Mouse (Mus musculus) hindbrain, embryonic 11.5 days (tissue): ENCODE results near the gene Tead3. TPM values are rescaled to one million over a fixed set of nuclear protein-coding genes. Genes with fewer than 3 reads are reported as not detected.
A peak's percentile ranks its signal among the peaks of the same experiment; 100 is the strongest.

ENCODE experiments used
- ATAC-seq: fragments of 200-750 bp; cut with Nextera tagmentation; 2 replicates; pipeline ENCODE4 v1.8.0; 2017; ENCODE audit warnings: mild to moderate bottlenecking, moderate TSS enrichment, moderate library complexity; ENCODE audit not compliant: low FRiP score
- DNase-seq: peaks from one replicate; pipeline ENCODE4 v3.0.0-alpha.2; 2015; ENCODE audit warnings: low spot score
- H3K27ac ChIP-seq: fragments of 300-500 bp; sonication (generic); 2 replicates; pipeline ENCODE4 v1.5.1; 2014; ENCODE audit warnings: mild to moderate bottlenecking, low read depth, low read length
- H3K27me3 ChIP-seq: fragments of 300-500 bp; sonication (generic); 2 replicates; pipeline ENCODE4 v1.6.1; 2014; ENCODE audit warnings: mild to moderate bottlenecking, low read length, moderate library complexity, mixed read lengths; ENCODE audit not compliant: control insufficient read depth, insufficient read depth
- H3K36me3 ChIP-seq: fragments of 300-500 bp; sonication (generic); 2 replicates; pipeline ENCODE4 v1.6.1; 2014; ENCODE audit warnings: mild to moderate bottlenecking, low read length, moderate library complexity, mixed read lengths; ENCODE audit not compliant: control insufficient read depth, insufficient read depth
- H3K4me1 ChIP-seq: fragments of 300-500 bp; sonication (generic); replicated peaks from 2 replicates; pipeline ENCODE4 v1.6.1; 2014; ENCODE audit warnings: low read length, mixed read lengths; ENCODE audit not compliant: control insufficient read depth, insufficient read depth
- H3K4me2 ChIP-seq: fragments of 300-500 bp; sonication (generic); replicated peaks from 2 replicates; pipeline ENCODE4 v1.6.1; 2014; ENCODE audit warnings: mild to moderate bottlenecking, low read depth, low read length
- H3K4me3 ChIP-seq: fragments of 300-500 bp; sonication (generic); 2 replicates; pipeline ENCODE4 v1.5.1; 2014; ENCODE audit warnings: low read depth, low read length
- H3K9ac ChIP-seq: fragments of 300-500 bp; sonication (generic); 2 replicates; pipeline ENCODE4 v1.6.1; 2014; ENCODE audit warnings: low read depth, low read length
- H3K9me3 ChIP-seq: fragments of 300-500 bp; sonication (generic); 2 replicates; pipeline ENCODE4 v1.6.1; 2016; ENCODE audit warnings: low read length; ENCODE audit not compliant: control insufficient read depth
- WGBS: fragments of 180-500 bp; shearing (Covaris S2); extraction: QIAGEN DNeasy Blood & Tissue Kit; methylation state at CpG from one replicate; pipeline ENCODE4 v1.1.7; 2014; 5-methylcytosine and 5-hydroxymethylcytosine counted together
- polyA plus RNA-seq: library from polyadenylated mRNA; unstranded; fragments of >200 nt; fragmentation: Nextera tagmentation; extraction: Ambion mirVana; gene quantifications from 2 replicates; pipeline ENCODE4 v1.2.1, GENCODE M21; 2014

The Tead3 gene
- polyA plus RNA-seq, 1 experiment from 2014 or later, result 3.7 TPM

GRCm38 (mm10) chr17:28299669-28300320 lies 50.8 kb downstream of the Tead3 start:
- 37% methylated on average over 7 of the region's 11 CpGs for WGBS
- Histone ChIP-seq H3K9ac (peak overlapping the region; percentile 27), H3K4me1 (peaks cover 7% of the 10 kb centered on the region)

GRCm38 (mm10) chr17:28298888-28299287 lies 51.7 kb downstream of the Tead3 start:
- no peak overlapping the region for H3K9ac ChIP-seq
- ATAC-seq (no peak), DNase-seq (no peak)
- 95% methylated on average over 17 of the region's 17 CpGs for WGBS
- H3K27ac ChIP-seq, result no peak overlapping the region
- no peaks in the 10 kb centered on the region for H3K9me3 ChIP-seq
- no peaks in the 10 kb centered on the region for H3K36me3 ChIP-seq
- no peak overlapping the region for H3K4me2 ChIP-seq
- peaks cover 7% of the 10 kb centered on the region for H3K4me1 ChIP-seq
- H3K4me3 ChIP-seq, result no peak overlapping the region
- no peaks in the 10 kb centered on the region for H3K27me3 ChIP-seq

More at GRCm38 (mm10) chr17:28299669-28300320, 50.8 kb downstream of the Tead3 start:
- Histone ChIP-seq H3K36me3 (no peaks in the 10 kb centered on the region), H3K9me3 (no peaks in the 10 kb centered on the region), H3K4me3 (no peak overlapping the region), H3K27ac (peak overlapping the region; percentile 58; the same call in 1 of the 2 replicates), H3K27me3 (no peaks in the 10 kb centered on the region), H3K4me2 (no peak overlapping the region)
- no peak for ATAC-seq
- no peak for DNase-seq

GRCm38 (mm10) chr17:28294449-28295333 lies 55.9 kb downstream of the Tead3 start:
- 74% methylated on average over 17 of the region's 17 CpGs for WGBS
- no peak overlapping the region for H3K27ac ChIP-seq

GRCm38 (mm10) chr17:28293716-28294115 lies 56.9 kb downstream of the Tead3 start:
- 75% methylated on average over 4 of the region's 4 CpGs for WGBS
- H3K9ac ChIP-seq, result no peak overlapping the region
- no peak overlapping the region for H3K27ac ChIP-seq

More at GRCm38 (mm10) chr17:28294449-28295333, 55.9 kb downstream of the Tead3 start:
- Histone ChIP-seq H3K27me3 (no peaks in the 10 kb centered on the region), H3K4me3 (no peak overlapping the region), H3K4me1 (peaks cover 2% of the 10 kb centered on the region; the same call in 1 of the 2 replicates), H3K4me2 (no peak overlapping the region), H3K9me3 (no peaks in the 10 kb centered on the region), H3K9ac (no peak overlapping the region), H3K36me3 (no peaks in the 10 kb centered on the region)
- DNase-seq, result no peak
- no peak for ATAC-seq

GRCm38 (mm10) chr17:28291346-28291745 lies 59.3 kb downstream of the Tead3 start:
- Histone ChIP-seq H3K36me3 (no peaks in the 10 kb centered on the region), H3K4me2 (no peak overlapping the region), H3K4me1 (0 out of 2 replicates have a peak, but pooled peaks cover 2% of the 10 kb centered on the region), H3K9me3 (no peaks in the 10 kb centered on the region), H3K4me3 (no peak overlapping the region), H3K27me3 (no peaks in the 10 kb centered on the region), H3K9ac (no peak overlapping the region), H3K27ac (no peak overlapping the region)
- 88% methylated on average over 7 of the region's 7 CpGs for WGBS
- ATAC-seq (no peak), DNase-seq (no peak)

More at GRCm38 (mm10) chr17:28293716-28294115, 56.9 kb downstream of the Tead3 start:
- no peak for ATAC-seq
- Histone ChIP-seq H3K4me2 (no peak overlapping the region), H3K36me3 (no peaks in the 10 kb centered on the region), H3K4me1 (peaks cover 2% of the 10 kb centered on the region; the same call in 1 of the 2 replicates), H3K4me3 (no peak overlapping the region), H3K9me3 (no peaks in the 10 kb centered on the region), H3K27me3 (no peaks in the 10 kb centered on the region)
- DNase-seq, result no peak

- no peak overlapping the region for H3K27ac ChIP-seq
- 89% methylated on average over 11 of the region's 11 CpGs for WGBS
Observed at GRCm38 (mm10) chr17:28290671-28291070, 59.9 kb downstream of the Tead3 start.

GRCm38 (mm10) chr17:28290262-28290661 lies 60.4 kb downstream of the Tead3 start:
- H3K4me3 ChIP-seq, result no peak overlapping the region
- WGBS, result 85% methylated on average over 3 of the region's 3 CpGs
- no peak overlapping the region for H3K4me2 ChIP-seq
- H3K9ac ChIP-seq, result no peak overlapping the region
- H3K27me3 ChIP-seq, result no peaks in the 10 kb centered on the region
- H3K4me1 ChIP-seq, result peaks cover 7% of the 10 kb centered on the region; the same call in 1 of the 2 replicates
- no peaks in the 10 kb centered on the region for H3K36me3 ChIP-seq
- no peak for DNase-seq
- no peaks in the 10 kb centered on the region for H3K9me3 ChIP-seq
- H3K27ac ChIP-seq, result no peak overlapping the region
- ATAC-seq, result no peak

More at GRCm38 (mm10) chr17:28290671-28291070, 59.9 kb downstream of the Tead3 start:
- no peaks in the 10 kb centered on the region for H3K9me3 ChIP-seq
- peaks cover 7% of the 10 kb centered on the region; the same call in 1 of the 2 replicates for H3K4me1 ChIP-seq
- DNase-seq (no peak), ATAC-seq (no peak)
- H3K36me3 ChIP-seq, result no peaks in the 10 kb centered on the region
- no peak overlapping the region for H3K4me2 ChIP-seq
- H3K9ac ChIP-seq, result no peak overlapping the region
- no peaks in the 10 kb centered on the region for H3K27me3 ChIP-seq
- H3K4me3 ChIP-seq, result no peak overlapping the region

GRCm38 (mm10) chr17:28287980-28288379 lies 62.6 kb downstream of the Tead3 start:
- no peak for DNase-seq

More at GRCm38 (mm10) chr17:28287980-28288379, 62.6 kb downstream of the Tead3 start:
- no peak for ATAC-seq
- H3K4me3 ChIP-seq, result no peak overlapping the region
- no peak overlapping the region for H3K27ac ChIP-seq
- no peaks in the 10 kb centered on the region for H3K9me3 ChIP-seq
- peaks cover 5% of the 10 kb centered on the region; the same call in 1 of the 2 replicates for H3K4me1 ChIP-seq
- H3K36me3 ChIP-seq, result no peaks in the 10 kb centered on the region
- no peak overlapping the region for H3K4me2 ChIP-seq
- no peak overlapping the region for H3K9ac ChIP-seq
- H3K27me3 ChIP-seq, result no peaks in the 10 kb centered on the region
- 75% methylated on average over 5 of the region's 5 CpGs for WGBS
